Mouse (Mus musculus) forebrain, embryonic 11.5 days (tissue): ENCODE measurements around the gene Sufu. TPM values are rescaled to one million over a fixed set of nuclear protein-coding genes. Genes with fewer than 3 reads are reported as not detected.

Source experiments
- ATAC-seq: fragments of 200-750 bp; cut with Nextera tagmentation; replicated peaks from 2 replicates; pipeline ENCODE4 v1.8.0; 2017; ENCODE audit warnings: moderate TSS enrichment; ENCODE audit not compliant: low FRiP score
- DNase-seq: peaks from one replicate; pipeline ENCODE4 v3.0.0-alpha.2; 2017; ENCODE audit warnings: low spot score
- H3K27ac ChIP-seq: fragments of 300-500 bp; sonication (generic); 2 replicates; pipeline ENCODE4 v1.5.1; 2014; ENCODE audit warnings: low read depth, low read length
- H3K27me3 ChIP-seq: fragments of 300-500 bp; sonication (generic); 2 replicates; pipeline ENCODE4 v1.6.1; 2014; ENCODE audit warnings: mild to moderate bottlenecking, low read length, mixed read lengths; ENCODE audit not compliant: control insufficient read depth, insufficient read depth
- H3K36me3 ChIP-seq: fragments of 300-500 bp; sonication (generic); 2 replicates; pipeline ENCODE4 v1.6.1; 2014; ENCODE audit warnings: mild to moderate bottlenecking, low read length, moderate library complexity, mixed read lengths; ENCODE audit not compliant: control insufficient read depth, insufficient read depth
- H3K4me1 ChIP-seq: fragments of 300-500 bp; sonication (generic); replicated peaks from 2 replicates; pipeline ENCODE4 v1.6.1; 2014; ENCODE audit warnings: low read length, mixed read lengths; ENCODE audit not compliant: control insufficient read depth, insufficient read depth
- H3K4me2 ChIP-seq: fragments of 300-500 bp; sonication (generic); 2 replicates; pipeline ENCODE4 v1.6.1; 2014; ENCODE audit warnings: low read depth, mild to moderate bottlenecking, low read length, moderate library complexity, mixed read lengths; ENCODE audit not compliant: severe bottlenecking
- H3K4me3 ChIP-seq: fragments of 300-500 bp; sonication (generic); 2 replicates; pipeline ENCODE4 v1.5.1; 2014; ENCODE audit warnings: low read depth, low read length
- H3K9ac ChIP-seq: fragments of 300-500 bp; sonication (generic); 2 replicates; pipeline ENCODE4 v1.6.1; 2014; ENCODE audit warnings: low read length
- H3K9me3 ChIP-seq: fragments of 300-500 bp; sonication (generic); 2 replicates; pipeline ENCODE4 v1.6.1; 2016; ENCODE audit warnings: low read length, mixed read lengths; ENCODE audit not compliant: control insufficient read depth
- WGBS: fragments of 180-500 bp; shearing (Covaris S2); extraction: QIAGEN DNeasy Blood & Tissue Kit; methylation state at CpG from one replicate; pipeline ENCODE4 v1.1.7; 2014; 5-methylcytosine and 5-hydroxymethylcytosine counted together
- polyA plus RNA-seq: library from polyadenylated mRNA; unstranded; fragments of >200 nt; fragmentation: Nextera tagmentation; extraction: Ambion mirVana; gene quantifications from 2 replicates; pipeline ENCODE4 v1.2.1, GENCODE M21; 2014

The Sufu gene
- polyA plus RNA-seq, 1 experiment from 2014 or later = 48.6 TPM

GRCm38 (mm10) chr19:46502471-46503166 lies 105.9 kb downstream of the Sufu start:
- H3K27ac ChIP-seq = peak overlapping the region; percentile 100
- H3K4me1 ChIP-seq = peaks cover 26% of the 10 kb centered on the region
- ATAC-seq = no peak
- H3K27me3 ChIP-seq = no peaks in the 10 kb centered on the region
- peak overlapping the region; percentile 97 for H3K4me2 ChIP-seq
- H3K4me3 ChIP-seq = peak overlapping the region; percentile 91
- H3K36me3 ChIP-seq = no peaks in the 10 kb centered on the region
- DNase-seq = peak; percentile 85
- H3K9me3 ChIP-seq = no peaks in the 10 kb centered on the region
- WGBS = under 1% methylated on average over 53 of the region's 53 CpGs
- H3K9ac ChIP-seq = peak overlapping the region; percentile 97

- Histone ChIP-seq H3K9me3 (no peaks in the 10 kb centered on the region), H3K27me3 (no peaks in the 10 kb centered on the region), H3K4me3 (peak overlapping the region; percentile 91), H3K4me1 (peaks cover 32% of the 10 kb centered on the region), H3K27ac (peak overlapping the region; percentile 100), H3K9ac (peak overlapping the region; percentile 97), H3K36me3 (no peaks in the 10 kb centered on the region), H3K4me2 (peak overlapping the region; percentile 97)
- WGBS = 0% methylated on average over 21 of the region's 21 CpGs
- DNase-seq = peak; percentile 78
- ATAC-seq = no peak
These were observed 106.8 kb downstream of the Sufu start for GRCm38 (mm10) chr19:46503351-46504084.

DNA sequence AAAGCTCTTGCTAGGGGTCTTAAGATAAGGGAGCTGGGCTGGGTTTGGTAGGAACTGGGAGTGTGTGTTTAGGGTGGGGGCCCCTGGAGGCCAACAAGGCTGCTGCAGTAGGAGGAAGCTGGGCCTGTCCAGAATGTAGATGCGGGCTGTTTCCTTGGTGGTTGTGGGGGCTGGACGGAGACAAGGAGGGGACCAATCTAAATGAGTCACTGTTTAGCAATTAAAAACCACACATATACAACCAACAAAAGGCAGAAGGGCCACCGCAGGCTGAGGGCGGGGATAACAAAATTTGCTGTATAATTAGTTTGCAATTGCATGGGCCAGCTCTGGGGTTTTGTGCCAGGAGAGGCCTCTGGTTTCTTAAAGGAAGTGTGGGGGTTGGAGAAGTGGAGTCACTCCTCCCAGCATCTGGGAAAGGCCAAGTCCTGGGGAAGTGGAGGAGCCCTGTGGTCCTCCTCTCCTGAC lies 107.4 kb downstream of the Sufu start:
- Histone ChIP-seq H3K4me3 (peak overlapping the region; percentile 91), H3K4me1 (peaks cover 33% of the 10 kb centered on the region), H3K9ac (peak overlapping the region; percentile 97), H3K36me3 (no peaks in the 10 kb centered on the region), H3K27me3 (no peaks in the 10 kb centered on the region), H3K4me2 (peak overlapping the region; percentile 97), H3K9me3 (no peaks in the 10 kb centered on the region), H3K27ac (peak overlapping the region; percentile 100)
- DNase-seq (peak; percentile 72), ATAC-seq (no peak)
- WGBS = 2% methylated on average over 4 of the region's 4 CpGs

DNA sequence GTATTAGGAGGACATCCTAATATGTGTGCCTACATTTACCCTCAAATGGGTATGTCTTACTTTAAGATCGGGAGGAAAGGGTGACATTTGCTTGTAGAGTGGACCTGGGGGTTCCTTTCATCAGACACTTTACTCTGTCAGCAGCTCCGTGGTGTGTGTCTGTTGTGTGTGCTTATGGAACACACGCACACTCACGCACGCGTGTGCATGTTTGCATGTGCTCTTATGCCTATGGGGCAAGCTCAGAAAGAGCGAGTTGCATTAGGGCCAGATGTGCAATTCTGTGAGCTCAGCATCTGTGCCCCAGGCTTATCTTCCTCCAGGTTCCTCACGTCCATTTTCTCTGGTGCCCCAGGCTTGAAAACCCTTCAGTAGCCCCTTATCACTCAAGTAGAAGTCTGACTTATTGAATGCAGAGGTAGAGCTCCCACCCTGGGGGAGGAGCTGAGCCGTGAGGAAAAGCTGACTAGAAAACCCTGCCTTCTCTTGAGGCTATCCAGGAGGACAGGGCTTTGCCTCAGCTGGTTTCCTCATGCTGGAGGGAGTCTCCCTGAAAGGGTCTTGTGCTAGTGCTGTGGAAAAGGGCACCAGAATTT lies 108.2 kb downstream of the Sufu start:
- peak overlapping the region; percentile 91 for H3K4me3 ChIP-seq
- WGBS = 66% methylated on average over 9 of the region's 9 CpGs
- 0 out of 2 replicates have a peak overlapping the region, but pooled peaks have one; percentile 100 for H3K27ac ChIP-seq
- peak overlapping the region; percentile 97 for H3K4me2 ChIP-seq
- no peaks in the 10 kb centered on the region for H3K9me3 ChIP-seq
- no peaks in the 10 kb centered on the region for H3K36me3 ChIP-seq
- H3K9ac ChIP-seq = peak overlapping the region; percentile 97
- DNase-seq (no peak), ATAC-seq (no peak)
- H3K27me3 ChIP-seq = no peaks in the 10 kb centered on the region
- peaks cover 38% of the 10 kb centered on the region for H3K4me1 ChIP-seq

DNA sequence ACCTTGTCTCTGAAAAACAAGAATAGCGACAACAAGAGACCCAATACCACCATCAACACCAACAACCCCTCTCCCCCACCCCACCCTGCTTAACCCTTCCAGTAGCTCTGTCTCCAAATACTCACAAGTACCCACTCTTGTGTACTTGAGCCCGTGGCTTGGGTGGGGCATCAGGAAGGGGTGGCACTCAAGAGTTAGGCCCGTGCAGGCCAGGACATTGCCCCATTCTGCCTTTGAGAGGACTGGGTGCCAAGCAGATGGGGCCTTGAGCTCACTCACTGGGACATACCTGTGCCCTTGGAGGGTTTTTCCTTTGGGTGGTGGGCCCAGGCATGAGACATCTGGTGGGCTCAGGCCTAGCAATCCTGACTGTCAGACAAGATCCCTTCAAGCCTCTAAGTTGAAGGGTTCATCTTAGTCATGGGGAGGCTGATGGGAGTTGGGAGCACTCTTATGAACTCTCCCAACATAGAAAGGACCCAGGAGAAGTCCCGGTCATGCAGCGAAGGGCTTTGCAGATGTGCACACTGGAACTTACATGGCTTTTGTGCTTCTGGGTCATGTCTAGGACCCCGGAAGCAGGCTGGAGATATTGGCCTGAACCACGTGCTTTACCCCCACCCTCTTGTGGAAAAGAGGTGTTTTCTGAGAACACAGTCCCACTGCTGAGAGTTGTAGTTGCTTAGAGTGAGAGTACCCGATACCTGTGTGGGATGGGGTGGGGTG lies 109.1 kb downstream of the Sufu start:
- no peak for DNase-seq
- H3K4me1 ChIP-seq = peaks cover 38% of the 10 kb centered on the region
- no peaks in the 10 kb centered on the region for H3K9me3 ChIP-seq
- H3K27ac ChIP-seq = peak overlapping the region; percentile 82
- H3K27me3 ChIP-seq = no peaks in the 10 kb centered on the region
- H3K36me3 ChIP-seq = no peaks in the 10 kb centered on the region
- WGBS = 77% methylated on average over 8 of the region's 8 CpGs
- peak overlapping the region; percentile 1 for H3K4me3 ChIP-seq
- peak overlapping the region; percentile 97 for H3K4me2 ChIP-seq
- H3K9ac ChIP-seq = peak overlapping the region; percentile 39
- ATAC-seq = no peak

GRCm38 (mm10) chr19:46506372-46506717 lies 109.6 kb downstream of the Sufu start:
- Histone ChIP-seq H3K4me1 (peaks cover 38% of the 10 kb centered on the region), H3K27me3 (no peaks in the 10 kb centered on the region), H3K36me3 (no peaks in the 10 kb centered on the region), H3K9ac (peak overlapping the region; percentile 39), H3K4me2 (peak overlapping the region; percentile 31), H3K4me3 (peak overlapping the region; percentile 1), H3K9me3 (no peaks in the 10 kb centered on the region), H3K27ac (peak overlapping the region; percentile 82)
- WGBS = 48% methylated on average over 3 of the region's 3 CpGs
- ATAC-seq (no peak), DNase-seq (no peak)

GRCm38 (mm10) chr19:46507181-46507581 lies 110.5 kb downstream of the Sufu start:
- Histone ChIP-seq H3K27me3 (no peaks in the 10 kb centered on the region), H3K36me3 (no peaks in the 10 kb centered on the region), H3K27ac (peak overlapping the region; percentile 82), H3K9ac (peak overlapping the region; percentile 39), H3K4me2 (peak overlapping the region; percentile 31), H3K4me1 (peaks cover 38% of the 10 kb centered on the region), H3K9me3 (no peaks in the 10 kb centered on the region), H3K4me3 (peak overlapping the region; percentile 1)
- 20% methylated on average over 8 of the region's 8 CpGs for WGBS
- peak; percentile 77 for DNase-seq
- ATAC-seq = peak; percentile 30

GRCm38 (mm10) chr19:46507806-46508205 lies 111.1 kb downstream of the Sufu start:
- peak overlapping the region; percentile 31 for H3K4me2 ChIP-seq
- H3K4me1 ChIP-seq = peaks cover 38% of the 10 kb centered on the region
- H3K9me3 ChIP-seq = no peaks in the 10 kb centered on the region
- peak overlapping the region; percentile 82; the same call in 1 of the 2 replicates for H3K27ac ChIP-seq
- DNase-seq (no peak), ATAC-seq (no peak)
- no peak overlapping the region for H3K4me3 ChIP-seq
- H3K36me3 ChIP-seq = peaks cover 5% of the 10 kb centered on the region
- peak overlapping the region; percentile 39; the same call in 1 of the 2 replicates for H3K9ac ChIP-seq
- no peaks in the 10 kb centered on the region for H3K27me3 ChIP-seq
- WGBS = 93% methylated on average over 1 of the region's 1 CpGs
